Mouse (Mus musculus): Measurements from ENCODE around the gene Exog.

DNA sequence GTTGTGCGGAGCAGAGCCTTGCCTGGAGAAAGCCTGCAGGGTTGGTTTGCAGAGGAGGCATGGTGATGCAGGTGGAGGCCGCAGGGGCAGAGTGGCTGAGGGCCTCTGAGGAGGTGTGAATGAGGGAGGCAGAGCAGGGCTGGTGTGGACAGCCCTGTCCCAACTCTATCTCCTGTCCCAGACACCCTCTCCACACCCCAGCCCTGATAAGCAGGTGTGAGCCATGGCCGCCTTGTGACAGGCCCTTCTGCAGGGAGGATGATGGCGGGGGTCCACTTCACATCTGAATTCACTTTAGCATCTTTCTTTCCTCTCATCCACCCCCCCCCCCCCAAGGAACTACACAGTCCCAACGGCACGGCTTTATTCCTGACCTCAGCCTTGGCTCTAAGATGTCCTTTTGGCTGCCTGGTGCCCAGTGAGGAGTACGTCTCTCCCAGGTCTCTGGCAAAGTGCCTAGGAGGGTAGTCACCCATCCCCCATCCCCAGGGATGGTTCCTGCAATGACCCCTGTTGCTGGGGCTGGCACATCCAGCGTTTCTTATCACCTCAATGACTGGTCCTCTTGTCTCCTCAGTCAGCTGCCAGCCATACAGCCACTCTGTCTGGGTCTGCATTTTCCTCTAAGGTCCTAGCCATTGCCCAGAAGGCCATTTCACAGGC lies 25.1 kb downstream of the Exog start:
- no peak for TF ChIP-seq CTCF (IDR thresholded peaks at IDR 0.05; ENCODE audit: low read depth, low read length)
- no peak for TF ChIP-seq GATA1 (IDR thresholded peaks at IDR 0.05; ENCODE audit: borderline replicate concordance, low read length)
- TF ChIP-seq TAL1 (conservative IDR thresholded peaks at IDR 0.05; ENCODE audit: low read depth, low read length): no peak

Data from G1E (cell line).